Mouse (Mus musculus) lung, embryonic 14.5 days (tissue): ENCODE data around the gene Chst8. TPM values are rescaled to one million over a fixed set of nuclear protein-coding genes. Genes with fewer than 3 reads are reported as not detected.

Experiments
- ATAC-seq: fragments of 200-750 bp; cut with Nextera tagmentation; 2 replicates; pipeline ENCODE4 v1.8.0; 2017; ENCODE audit warnings: mild to moderate bottlenecking, moderate TSS enrichment, moderate library complexity; ENCODE audit not compliant: insufficient read depth
- DNase-seq: peaks from one replicate; pipeline ENCODE4 v3.0.0-alpha.2; 2015
- H3K27ac ChIP-seq: fragments of 300-500 bp; sonication (generic); 2 replicates; pipeline ENCODE4 v1.5.1; 2014; ENCODE audit warnings: low read depth, mild to moderate bottlenecking, moderate library complexity
- H3K27me3 ChIP-seq: fragments of 300-500 bp; sonication (generic); 2 replicates; pipeline ENCODE4 v1.6.1; 2014; ENCODE audit warnings: low read length, control low read depth; ENCODE audit not compliant: insufficient read depth
- H3K36me3 ChIP-seq: fragments of 300-500 bp; sonication (generic); 2 replicates; pipeline ENCODE4 v1.6.1; 2014; ENCODE audit warnings: control low read depth; ENCODE audit not compliant: insufficient read depth
- H3K4me1 ChIP-seq: fragments of 300-500 bp; sonication (generic); 2 replicates; pipeline ENCODE4 v1.6.1; 2014; ENCODE audit warnings: antibody characterized with exemption, control low read depth; ENCODE audit not compliant: insufficient read depth
- H3K4me2 ChIP-seq: fragments of 300-500 bp; sonication (generic); 2 replicates; pipeline ENCODE4 v1.6.1; 2014; ENCODE audit warnings: mild to moderate bottlenecking
- H3K4me3 ChIP-seq: fragments of 300-500 bp; sonication (generic); 2 replicates; pipeline ENCODE4 v1.5.1; 2014; ENCODE audit warnings: low read depth, low read length
- H3K9ac ChIP-seq: fragments of 300-500 bp; sonication (generic); 2 replicates; pipeline ENCODE4 v1.6.1; 2014
- H3K9me3 ChIP-seq: fragments of 300-500 bp; sonication (generic); 2 replicates; pipeline ENCODE4 v1.6.1; 2016; ENCODE audit warnings: low read depth, low read length, control low read depth
- CTCF ChIP-seq: IDR thresholded peaks from 2 replicates; pipeline ENCODE4 v1.5.1; 2016; ENCODE audit warnings: antibody characterized with exemption, low read depth
- WGBS: fragments of 180-500 bp; shearing (Covaris S2); extraction: QIAGEN DNeasy Blood & Tissue Kit; methylation state at CpG from one replicate; pipeline ENCODE4 v1.1.7; 2014; 5-methylcytosine and 5-hydroxymethylcytosine counted together
- polyA plus RNA-seq: library from polyadenylated mRNA; unstranded; fragments of >200 nt; fragmentation: Nextera tagmentation; extraction: Ambion mirVana; gene quantifications from 2 replicates; pipeline ENCODE4 v1.2.1, GENCODE M21; 2014

Gene Chst8
- polyA plus RNA-seq, 1 experiment from 2014 or later, result 3.6 TPM

GRCm38 (mm10) chr7:34725206-34725605 lies 87.3 kb downstream of the Chst8 start:
- 78% methylated on average over 4 of the region's 4 CpGs for WGBS

GRCm38 (mm10) chr7:34722551-34723230 lies 89.8 kb downstream of the Chst8 start:
- no peaks in the 10 kb centered on the region for H3K9me3 ChIP-seq
- DNase-seq (no peak), ATAC-seq (no peak)
- no peak overlapping the region; the same call in 1 of the 2 replicates for H3K27ac ChIP-seq
- 29% methylated on average over 11 of the region's 11 CpGs for WGBS
- no peak overlapping the region for H3K4me3 ChIP-seq
- H3K4me2 ChIP-seq, result no peak overlapping the region
- no peak for TF ChIP-seq CTCF
- H3K27me3 ChIP-seq, result peaks cover 2% of the 10 kb centered on the region; the same call in 1 of the 2 replicates
- H3K36me3 ChIP-seq, result no peaks in the 10 kb centered on the region
- no peak overlapping the region for H3K9ac ChIP-seq
- H3K4me1 ChIP-seq, result peaks cover 11% of the 10 kb centered on the region; the same call in 1 of the 2 replicates

More at GRCm38 (mm10) chr7:34725206-34725605, 87.3 kb downstream of the Chst8 start:
- Histone ChIP-seq H3K4me3 (no peak overlapping the region), H3K4me2 (no peak overlapping the region), H3K27me3 (no peaks in the 10 kb centered on the region), H3K9ac (no peak overlapping the region), H3K9me3 (no peaks in the 10 kb centered on the region), H3K27ac (no peak overlapping the region), H3K4me1 (peaks cover 11% of the 10 kb centered on the region; the same call in 1 of the 2 replicates), H3K36me3 (no peaks in the 10 kb centered on the region)
- TF ChIP-seq CTCF, result no peak
- ATAC-seq, result no peak
- no peak for DNase-seq

DNA sequence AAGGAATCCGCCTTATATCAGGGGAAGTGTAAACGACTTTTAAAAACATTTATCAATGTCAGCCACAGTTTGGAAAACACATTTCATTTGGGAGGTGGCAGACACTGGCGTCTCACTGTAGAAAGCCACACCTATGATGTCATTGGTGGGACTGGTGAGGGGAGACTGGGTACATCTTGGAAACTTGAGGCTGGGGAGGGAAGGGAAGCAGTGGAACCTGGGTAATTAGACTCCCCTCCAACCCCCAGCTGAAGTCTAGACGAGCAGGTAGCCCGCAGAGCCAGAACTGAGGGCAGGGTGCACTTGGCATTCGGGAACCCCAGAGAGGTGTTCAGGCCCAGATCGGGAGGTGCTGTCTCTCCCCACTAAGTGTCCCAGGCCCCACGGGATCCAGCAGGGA lies 90.4 kb downstream of the Chst8 start:
- ATAC-seq (peak; percentile 28; the same call in 1 of the 2 replicates), DNase-seq (peak; percentile 9)
- H3K36me3 ChIP-seq, result no peaks in the 10 kb centered on the region
- no peak overlapping the region for H3K9ac ChIP-seq
- H3K27me3 ChIP-seq, result peaks cover 6% of the 10 kb centered on the region
- WGBS, result 27% methylated on average over 8 of the region's 8 CpGs
- H3K9me3 ChIP-seq, result no peaks in the 10 kb centered on the region
- H3K4me3 ChIP-seq, result no peak overlapping the region
- H3K4me1 ChIP-seq, result peaks cover 11% of the 10 kb centered on the region; the same call in 1 of the 2 replicates
- no peak overlapping the region for H3K4me2 ChIP-seq
- peak overlapping the region; percentile 84 for H3K27ac ChIP-seq
- no peak for TF ChIP-seq CTCF

DNA sequence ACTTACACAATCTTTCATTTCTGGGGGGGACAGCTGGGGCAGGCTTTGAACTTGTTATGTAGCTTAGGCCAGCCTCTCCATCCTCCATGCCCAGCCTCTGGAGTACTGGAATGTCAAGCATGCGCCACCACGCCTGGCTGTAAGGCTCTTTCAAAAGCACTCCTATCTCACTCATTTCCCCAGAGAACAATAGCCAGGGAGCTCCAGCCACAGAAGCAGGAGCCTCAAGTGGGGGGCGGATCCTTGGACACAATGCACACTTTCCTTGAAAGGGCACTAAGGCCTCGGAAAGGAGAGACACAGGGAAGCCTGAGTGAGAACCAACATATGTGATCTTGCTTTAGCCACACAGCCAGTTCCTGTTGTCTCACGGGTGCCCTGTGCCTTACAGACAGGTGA lies 90.9 kb downstream of the Chst8 start:
- no peak overlapping the region for H3K4me3 ChIP-seq
- TF ChIP-seq CTCF, result no peak
- ATAC-seq, result peak; percentile 88
- H3K27me3 ChIP-seq, result peaks cover 11% of the 10 kb centered on the region
- 10% methylated on average over 5 of the region's 5 CpGs for WGBS
- no peaks in the 10 kb centered on the region for H3K9me3 ChIP-seq
- no peak overlapping the region for H3K4me2 ChIP-seq
- DNase-seq, result peak; percentile 79
- H3K36me3 ChIP-seq, result no peaks in the 10 kb centered on the region
- peak overlapping the region; percentile 84 for H3K27ac ChIP-seq
- peaks cover 11% of the 10 kb centered on the region; the same call in 1 of the 2 replicates for H3K4me1 ChIP-seq
- no peak overlapping the region for H3K9ac ChIP-seq

GRCm38 (mm10) chr7:34720882-34721649 lies 91.4 kb downstream of the Chst8 start:
- Histone ChIP-seq H3K9ac (no peak overlapping the region), H3K4me2 (no peak overlapping the region), H3K9me3 (no peaks in the 10 kb centered on the region), H3K27ac (peak overlapping the region; percentile 77), H3K4me1 (peaks cover 11% of the 10 kb centered on the region; the same call in 1 of the 2 replicates), H3K4me3 (no peak overlapping the region), H3K36me3 (no peaks in the 10 kb centered on the region), H3K27me3 (peaks cover 11% of the 10 kb centered on the region)
- no peak for TF ChIP-seq CTCF
- ATAC-seq (peak; percentile 40), DNase-seq (no peak)
- 47% methylated on average over 5 of the region's 5 CpGs for whole genome bisulfite sequencing

DNA sequence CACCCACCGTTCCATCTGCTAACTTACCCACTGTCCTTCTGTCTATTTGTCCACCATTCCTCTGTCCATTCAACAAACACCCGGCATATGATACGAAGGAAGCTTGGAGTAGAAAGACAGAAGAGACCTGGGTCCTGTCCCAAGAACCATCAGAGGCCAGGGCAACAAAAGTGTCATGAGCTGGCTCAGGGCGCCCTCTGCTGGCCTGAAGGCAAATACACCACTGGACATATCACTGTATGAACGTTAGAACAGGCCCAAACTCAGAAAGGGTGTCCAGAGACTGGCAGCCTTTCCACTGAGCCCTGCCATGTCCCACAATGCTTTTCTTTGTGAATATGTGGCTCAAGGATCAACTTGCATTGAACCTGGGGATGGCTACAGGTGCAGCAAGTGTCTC lies 92.9 kb downstream of the Chst8 start:
- Histone ChIP-seq H3K4me1 (peaks cover 11% of the 10 kb centered on the region; the same call in 1 of the 2 replicates), H3K4me3 (no peak overlapping the region), H3K36me3 (no peaks in the 10 kb centered on the region), H3K27ac (no peak overlapping the region), H3K9me3 (no peaks in the 10 kb centered on the region), H3K9ac (no peak overlapping the region), H3K27me3 (peaks cover 11% of the 10 kb centered on the region), H3K4me2 (no peak overlapping the region)
- 30% methylated on average over 5 of the region's 5 CpGs for WGBS
- ATAC-seq (no peak), DNase-seq (peak; percentile 84)
- peak; percentile 89 for TF ChIP-seq CTCF

DNA sequence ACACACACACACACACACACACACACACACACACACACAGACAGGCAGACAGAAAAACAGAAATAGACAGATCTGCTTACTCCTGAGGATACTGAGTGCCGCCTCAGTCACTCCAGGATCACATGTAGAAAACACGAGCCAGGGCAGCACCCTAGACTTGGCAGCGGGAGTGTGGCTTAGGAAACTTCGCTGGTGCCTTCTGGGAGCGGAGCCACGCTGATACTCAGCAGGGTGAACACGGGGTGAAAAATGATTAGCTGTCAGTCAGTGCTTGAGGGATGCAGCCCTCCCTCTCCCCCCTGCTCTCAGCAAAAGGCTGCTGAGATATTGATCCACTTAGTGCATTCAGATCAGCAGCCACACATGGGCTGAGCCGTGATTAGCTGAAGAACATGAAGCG lies 93.9 kb downstream of the Chst8 start:
- no peak overlapping the region for H3K9ac ChIP-seq
- TF ChIP-seq CTCF, result no peak
- no peak overlapping the region for H3K27ac ChIP-seq
- peaks cover 11% of the 10 kb centered on the region; the same call in 1 of the 2 replicates for H3K4me1 ChIP-seq
- H3K4me3 ChIP-seq, result no peak overlapping the region
- no peaks in the 10 kb centered on the region for H3K9me3 ChIP-seq
- ATAC-seq (no peak), DNase-seq (no peak)
- no peak overlapping the region for H3K4me2 ChIP-seq
- 63% methylated on average over 9 of the region's 9 CpGs for WGBS
- H3K36me3 ChIP-seq, result no peaks in the 10 kb centered on the region
- H3K27me3 ChIP-seq, result peaks cover 11% of the 10 kb centered on the region
